ENCODE assay signal across 28 mouse cellular contexts in genomic region chr7:75620976-75621375, GRCm38 (mm10).
DNase-seq lines count a peak whose midpoint lies in the region; ATAC-seq and TF ChIP-seq lines count a peak whose summit lies in the region.
"Had no signal": no experiment of that assay in that cellular context is flagged by ENCODE, and none has a peak within 500 bp of the region (broad histone marks: within the 10 kb centered on the region; RNA-seq: fewer than 3 reads in every experiment).

No protein-coding gene starts in this region.

- H3K4me1 ChIP-seq in kidney, adult 2 months (ENCODE audit: control insufficient read depth, insufficient read depth, low read length) = 0 out of 2 replicates have a peak, but pooled peaks cover 2% of the 10 kb centered on the region
- 0 out of 2 replicates have a peak, but pooled peaks cover 4% of the 10 kb centered on the region for H3K4me1 ChIP-seq in intestine, postnatal 0 days (replicated peaks; ENCODE audit: control insufficient read depth, insufficient read depth, low read length)
- H3K4me1 ChIP-seq: embryonic facial prominence, embryonic 10.5 days; embryonic facial prominence, embryonic 13.5 days; forebrain, embryonic 10.5 days; forebrain, embryonic 13.5 days; hindbrain, embryonic 10.5 days; hindbrain, embryonic 13.5 days had no signal

- no peak overlapping the region for H3K27ac ChIP-seq in kidney, adult 2 months (ENCODE audit: insufficient read depth, low read depth, low read length)
- H3K27ac ChIP-seq in intestine, postnatal 0 days (ENCODE audit: low read depth, low read length) = no peak overlapping the region
- H3K27ac ChIP-seq: embryonic facial prominence, embryonic 10.5 days; embryonic facial prominence, embryonic 13.5 days; forebrain, embryonic 10.5 days; forebrain, embryonic 13.5 days; hindbrain, embryonic 10.5 days; hindbrain, embryonic 13.5 days had no signal

- DNase-seq in kidney, adult 2 months = peak; percentile 59
- DNase-seq in kidney, adult 18-20 months = no peak
- peak; percentile 43 to 60 for DNase-seq in kidney, postnatal 36 days
- no peak for DNase-seq in kidney, adult 8-10 months
- DNase-seq in gonadal fat pad, adult 2 months (ENCODE audit: low read depth) = peak; percentile 66
- peak; percentile 76 for DNase-seq in testis, postnatal 14 days (ENCODE audit: low spot score)
- DNase-seq: adrenal gland, postnatal 14 days; cerebellum, adult 11 months; cerebellum, adult 2 months; cerebellum, adult 9-11 months; cerebellum, postnatal 36 days; embryo, embryonic 11 days; gastrocnemius, postnatal 25 days; heart, postnatal 10 days; heart, postnatal 36 days had no signal

- H3K27me3 ChIP-seq in kidney, adult 2 months (replicated peaks; ENCODE audit: control insufficient read depth, insufficient read depth, low read length) = no peaks in the 10 kb centered on the region
- no peaks in the 10 kb centered on the region for H3K27me3 ChIP-seq in intestine, postnatal 0 days (replicated peaks; ENCODE audit: control insufficient read depth, insufficient read depth, low read length)
- H3K27me3 ChIP-seq: embryonic facial prominence, embryonic 13.5 days; forebrain, embryonic 13.5 days; heart, embryonic 15.5 days; hindbrain, embryonic 13.5 days had no signal

- 61% methylated on average over 4 of the region's 4 CpGs for WGBS in kidney, adult 2 months
- WGBS in intestine, postnatal 0 days = 79% methylated on average over 4 of the region's 4 CpGs

- H3K36me3 ChIP-seq in kidney, adult 2 months (ENCODE audit: control insufficient read depth, insufficient read depth, low read length) = peaks cover 3% of the 10 kb centered on the region; the same call in 1 of the 2 replicates
- H3K36me3 ChIP-seq in intestine, postnatal 0 days (ENCODE audit: control insufficient read depth, insufficient read depth) = peaks cover 7% of the 10 kb centered on the region; the same call in 1 of the 2 replicates
- H3K36me3 ChIP-seq: hindbrain, embryonic 13.5 days had no signal

- no peak overlapping the region for H3K4me3 ChIP-seq in kidney, adult 2 months (ENCODE audit: insufficient read depth, low read depth, low read length)
- no peak overlapping the region for H3K4me3 ChIP-seq in intestine, postnatal 0 days (ENCODE audit: low read depth, low read length)
- H3K4me3 ChIP-seq: embryonic facial prominence, embryonic 10.5 days; embryonic facial prominence, embryonic 13.5 days; erythroblast, embryonic 14.5 days; forebrain, embryonic 10.5 days; forebrain, embryonic 13.5 days; heart, embryonic 15.5 days; hindbrain, embryonic 10.5 days; hindbrain, embryonic 13.5 days had no signal

- ATAC-seq in intestine, postnatal 0 days = no peak
- ATAC-seq: CD4-positive, CD25-positive, alpha-beta regulatory T cell, adult 4 months; forebrain, embryonic 13.5 days; forebrain, embryonic 16.5 days; hindbrain, embryonic 16.5 days had no signal

- no peaks in the 10 kb centered on the region for H3K9me3 ChIP-seq in intestine, postnatal 0 days (ENCODE audit: control insufficient read depth)
- H3K9me3 ChIP-seq: embryonic facial prominence, embryonic 10.5 days; embryonic facial prominence, embryonic 13.5 days; forebrain, embryonic 10.5 days; forebrain, embryonic 13.5 days; heart, embryonic 15.5 days; hindbrain, embryonic 10.5 days; hindbrain, embryonic 13.5 days had no signal

- no peak for TF ChIP-seq POLR2A in kidney, adult 2 months (IDR thresholded peaks at IDR 0.05; ENCODE audit: low read depth, low read length)

- no peak overlapping the region for H3K9ac ChIP-seq in intestine, postnatal 0 days (ENCODE audit: low read depth, low read length)
- H3K9ac ChIP-seq: embryonic facial prominence, embryonic 13.5 days; forebrain, embryonic 13.5 days; heart, embryonic 15.5 days; hindbrain, embryonic 13.5 days had no signal

- TF ChIP-seq CTCF in kidney, adult 2 months (conservative IDR thresholded peaks at IDR 0.05; ENCODE audit: insufficient read depth, insufficient read length, low read depth, low read length) = no peak
- TF ChIP-seq CTCF in intestine, postnatal 0 days (IDR thresholded peaks at IDR 0.05; ENCODE audit: low read depth) = no peak

- no peak overlapping the region for H3K4me2 ChIP-seq in intestine, postnatal 0 days (replicated peaks; ENCODE audit: low read depth)
- H3K4me2 ChIP-seq: embryonic facial prominence, embryonic 13.5 days; forebrain, embryonic 13.5 days; heart, embryonic 11.5 days; heart, embryonic 15.5 days; hindbrain, embryonic 13.5 days had no signal

Comparison
In these comparisons a context has a peak if more than half of its experiments do, and no peak if none do; other contexts are left out.
1. DNase-seq: peak in kidney, adult 2 months (single experiment), kidney, postnatal 36 days (2 of 2), gonadal fat pad, adult 2 months (single experiment) and testis, postnatal 14 days (single experiment); none in kidney, adult 18-20 months (single experiment) and kidney, adult 8-10 months (0 of 2).